Mouse (Mus musculus) heart, postnatal 0 days (tissue): ENCODE results near the gene Prkn.

Source experiments
- CTCF ChIP-seq: IDR thresholded peaks from 2 replicates; pipeline ENCODE4 v1.5.1; 2016; ENCODE audit warnings: antibody characterized with exemption, control low read depth, low read depth
- EP300 ChIP-seq: IDR thresholded peaks from 2 replicates; pipeline ENCODE4 v1.6.1; 2016; ENCODE audit warnings: antibody characterized with exemption, low read depth

- TF ChIP-seq CTCF (no peak), EP300 (no peak)
These were observed 469.7 kb downstream of the Prkn start for GRCm38 (mm10) chr17:11309843-11310242.
